Mouse (Mus musculus): ENCODE measurements around the gene 3110001I22Rik. TPM values are rescaled to one million over a fixed set of nuclear protein-coding genes. Genes with fewer than 3 reads are reported as not detected.

Gene 3110001I22Rik
- total RNA-seq, 2 experiments from 2014 or later: 3.2 to 5.5 TPM

- intact Hi-C loops (cut with DNase I): no loop called here
Observed at GRCm38 (mm10) chr16:13704676-13705075, 32.9 kb downstream of the 3110001I22Rik start.

GRCm38 (mm10) chr16:13714910-13715309 lies 43.2 kb downstream of the 3110001I22Rik start:
- intact Hi-C loops (cut with DNase I): no loop called here
- DNase-seq (ENCODE audit: extremely low spot score in 1 of 2, low spot score in 2 of 2): no peak

More at GRCm38 (mm10) chr16:13704676-13705075, 32.9 kb downstream of the 3110001I22Rik start:
- DNase-seq (ENCODE audit: extremely low spot score in 1 of 2, low spot score in 2 of 2): no peak

- intact Hi-C loops (cut with DNase I): no loop called here
- no peak for DNase-seq (ENCODE audit: extremely low spot score in 1 of 2, low spot score in 2 of 2)
Observed at GRCm38 (mm10) chr16:13716821-13717553, 45.3 kb downstream of the 3110001I22Rik start.

GRCm38 (mm10) chr16:13722937-13723336 lies 51.2 kb downstream of the 3110001I22Rik start:
- DNase-seq (ENCODE audit: extremely low spot score in 1 of 2, low spot score in 2 of 2): peak in 1 of 2 experiments; percentile 37
- intact Hi-C loops (cut with DNase I): no loop called here

GRCm38 (mm10) chr16:13727811-13728335 lies 56.1 kb downstream of the 3110001I22Rik start:
- intact Hi-C loops (cut with DNase I): no loop called here
- no peak for DNase-seq (ENCODE audit: extremely low spot score in 1 of 2, low spot score in 2 of 2)

Other genes starting within 250 kb of the 3110001I22Rik start
- 10 to 100 TPM; 28.6 to 29.5 TPM for gene Parn, start 3.8 kb upstream of the 3110001I22Rik start, total RNA-seq (2021)
- 10 to 100 TPM; 36.8 to 39.0 TPM for gene Bfar, start 71 bp upstream of the 3110001I22Rik start, total RNA-seq (2021)
- not detected for gene Pla2g10, start 59.1 kb downstream of the 3110001I22Rik start, total RNA-seq (2021)
- 10 to 100 TPM; 44.8 to 47.0 TPM for gene Rrn3, start 108.8 kb downstream of the 3110001I22Rik start, total RNA-seq (2021)
- 100 to 1,000 TPM in 1 of 2 experiments, 10 to 100 TPM in 1; 97.1 to 104 TPM for gene Ntan1, start 146.9 kb downstream of the 3110001I22Rik start, total RNA-seq (2021)
- 10 to 100 TPM; 73.0 to 73.4 TPM for gene Pdxdc1, start 231.2 kb downstream of the 3110001I22Rik start, total RNA-seq (2021)
- gene Mpv17l, start 231.2 kb downstream of the 3110001I22Rik start, total RNA-seq (2021): 10 to 100 TPM; 71.9 to 75.9 TPM